Mouse (Mus musculus) 416B (cell line): Measurements from ENCODE around the gene Tbc1d1.
A peak's percentile ranks its signal among the peaks of the same experiment; 100 is the strongest.

Source experiments
- DNase-seq: peaks from one replicate; pipeline ENCODE4 v3.0.0; 2011; ENCODE audit warnings: low read depth

Tbc1d1 gene

GRCm38 (mm10) chr5:64160705-64161391, 4.7 kb downstream of the Tbc1d1 start:
- DNase-seq, result peak; percentile 52

DNA sequence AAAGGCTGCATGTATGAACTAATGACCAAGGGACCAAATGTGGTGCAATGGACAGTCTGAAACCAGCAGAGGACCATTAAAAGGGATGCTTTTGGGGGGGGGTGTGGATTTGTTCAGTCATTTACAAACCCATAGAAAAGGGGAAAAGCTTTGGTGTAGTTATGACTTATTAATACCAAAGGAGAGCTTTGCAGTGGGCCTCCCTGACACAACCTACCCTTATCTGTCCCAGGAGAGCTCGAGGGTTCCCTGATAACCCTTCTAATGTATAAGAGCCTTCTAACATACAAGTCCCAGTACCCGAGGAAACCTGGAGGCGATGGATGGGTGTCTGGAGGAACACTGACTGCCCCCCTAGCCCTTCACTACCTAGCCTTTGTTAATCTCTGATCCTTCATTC, 5.8 kb downstream of the Tbc1d1 start:
- DNase-seq, result no peak

GRCm38 (mm10) chr5:64162582-64162981, 6.5 kb downstream of the Tbc1d1 start:
- DNase-seq, result no peak

DNA sequence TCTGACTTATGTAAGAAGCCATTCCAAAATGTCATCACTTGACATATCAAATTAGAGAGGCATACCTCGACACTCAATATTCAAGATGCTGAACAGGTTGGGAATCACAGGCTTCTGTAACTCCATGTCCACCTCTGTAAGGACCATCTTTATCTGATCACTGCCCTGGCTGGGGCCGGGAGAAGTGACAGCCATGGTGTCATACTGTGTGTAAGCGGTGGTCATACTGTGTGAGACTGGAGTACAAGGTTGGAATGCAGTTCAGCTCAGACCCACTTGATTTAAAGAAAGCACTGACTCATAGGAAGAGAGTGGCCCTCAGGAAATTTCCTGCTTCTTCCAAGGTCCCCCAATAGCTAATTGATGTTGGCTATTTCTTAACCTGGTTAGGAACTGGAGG, 8.3 kb downstream of the Tbc1d1 start:
- DNase-seq, result no peak

- DNase-seq, result no peak
These were observed 9.7 kb downstream of the Tbc1d1 start for GRCm38 (mm10) chr5:64165826-64166225.

- DNase-seq, result no peak
These were observed 13.0 kb downstream of the Tbc1d1 start for GRCm38 (mm10) chr5:64168990-64169540.

GRCm38 (mm10) chr5:64172884-64173283, 16.8 kb downstream of the Tbc1d1 start:
- DNase-seq, result no peak

DNA sequence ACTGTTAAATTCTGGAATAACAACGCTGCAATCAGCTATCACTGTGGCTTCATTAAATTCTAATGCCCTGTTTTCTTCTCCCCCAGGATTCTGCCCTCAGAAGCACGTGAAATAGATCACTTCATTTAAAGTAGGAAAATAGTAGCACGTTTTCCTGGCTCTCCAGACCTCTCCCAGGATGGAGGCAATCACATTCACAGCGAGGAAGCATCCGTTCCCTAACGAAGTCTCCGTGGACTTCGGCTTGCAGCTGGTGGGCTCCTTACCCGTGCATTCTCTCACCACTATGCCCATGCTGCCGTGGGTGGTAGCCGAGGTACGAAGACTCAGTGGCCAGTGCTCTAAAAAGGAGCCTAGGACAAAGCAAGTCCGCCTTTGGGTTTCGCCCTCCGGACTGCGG, 17.2 kb downstream of the Tbc1d1 start:
- DNase-seq, result no peak

DNA sequence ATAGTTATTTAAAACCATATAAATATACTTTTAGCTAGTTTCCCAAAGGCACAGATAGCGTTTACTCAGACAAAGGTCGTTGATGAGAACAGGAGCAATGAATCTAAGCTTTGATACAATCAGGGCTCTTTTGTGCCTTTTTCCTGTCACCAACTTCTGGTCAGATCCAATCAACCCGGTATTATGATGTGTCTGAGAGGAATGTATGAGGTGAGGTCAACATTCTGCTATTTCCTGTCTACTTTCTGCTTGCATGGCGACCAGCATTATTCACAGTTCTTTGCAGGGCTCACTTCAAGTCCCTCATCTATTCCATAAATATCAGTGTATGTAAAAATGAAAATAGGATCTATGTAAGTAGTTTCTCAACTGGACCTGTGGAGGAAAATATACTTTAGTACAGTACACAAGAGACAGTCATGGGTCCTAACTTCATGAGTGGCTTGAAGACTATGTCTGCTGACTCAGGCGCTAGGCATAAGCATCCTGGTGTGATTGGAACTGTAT, 18.4 kb downstream of the Tbc1d1 start:
- DNase-seq, result no peak

GRCm38 (mm10) chr5:64180548-64180947, 24.4 kb downstream of the Tbc1d1 start:
- DNase-seq, result no peak

DNA sequence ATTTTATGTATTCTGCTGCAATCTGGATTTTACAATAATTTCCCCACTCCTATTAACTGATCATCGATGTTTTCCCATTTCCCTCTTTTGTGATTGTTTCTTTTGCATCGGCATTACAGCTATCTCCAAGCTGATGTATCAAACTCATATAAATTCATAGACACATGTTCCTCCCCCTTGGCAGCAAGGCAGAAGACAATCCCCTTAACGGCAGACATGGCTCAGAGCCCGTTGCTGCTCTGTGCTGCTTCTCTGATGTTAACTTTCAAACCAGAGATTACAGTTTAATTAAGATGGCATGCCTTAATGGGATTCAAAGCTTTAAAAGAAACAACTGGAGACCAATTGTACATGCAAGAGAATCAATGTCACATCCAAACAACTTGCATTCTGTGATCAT, 27.6 kb downstream of the Tbc1d1 start:
- no peak for DNase-seq

DNA sequence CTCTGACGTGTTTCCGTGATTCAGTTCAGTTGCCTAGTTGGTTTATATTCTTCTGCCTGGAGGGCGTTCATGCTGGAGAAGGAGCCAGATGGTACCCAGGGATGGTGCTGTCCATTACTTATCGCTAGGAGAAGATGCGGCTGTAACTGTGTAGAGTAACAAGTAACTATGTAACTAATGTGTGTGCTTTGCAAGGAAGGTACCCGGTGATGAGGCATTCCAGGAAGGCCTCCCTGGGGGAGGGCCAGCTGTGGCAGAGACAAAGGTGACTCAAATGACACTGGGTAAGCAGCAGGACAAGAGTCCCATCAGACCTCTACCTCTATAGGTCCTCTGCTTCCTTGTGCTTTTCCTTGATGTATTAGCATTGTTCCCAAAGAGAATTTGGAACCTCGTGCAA, 29.2 kb downstream of the Tbc1d1 start:
- no peak for DNase-seq

DNA sequence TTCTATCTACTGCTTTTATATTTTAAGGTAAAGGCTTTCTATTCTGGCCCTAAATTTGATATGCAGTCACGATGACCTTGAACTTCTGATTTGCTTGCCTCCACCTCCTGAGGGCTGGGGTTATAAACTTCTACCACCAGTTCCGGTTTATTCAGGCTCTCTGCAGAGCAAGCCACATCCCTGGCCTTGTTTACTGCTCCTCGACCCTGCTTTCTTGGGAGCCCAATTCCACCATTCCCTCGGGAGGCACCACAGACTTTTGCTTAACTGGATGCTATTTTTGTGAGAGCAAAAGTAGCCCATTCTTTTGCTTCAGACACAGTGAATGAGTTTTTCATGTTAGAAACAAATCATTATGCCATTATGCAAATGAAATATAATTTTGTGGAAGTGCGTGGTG, 30.5 kb downstream of the Tbc1d1 start:
- DNase-seq, result peak; percentile 33

- peak; percentile 37 for DNase-seq
These were observed 32.1 kb downstream of the Tbc1d1 start for GRCm38 (mm10) chr5:64188083-64188648.

DNA sequence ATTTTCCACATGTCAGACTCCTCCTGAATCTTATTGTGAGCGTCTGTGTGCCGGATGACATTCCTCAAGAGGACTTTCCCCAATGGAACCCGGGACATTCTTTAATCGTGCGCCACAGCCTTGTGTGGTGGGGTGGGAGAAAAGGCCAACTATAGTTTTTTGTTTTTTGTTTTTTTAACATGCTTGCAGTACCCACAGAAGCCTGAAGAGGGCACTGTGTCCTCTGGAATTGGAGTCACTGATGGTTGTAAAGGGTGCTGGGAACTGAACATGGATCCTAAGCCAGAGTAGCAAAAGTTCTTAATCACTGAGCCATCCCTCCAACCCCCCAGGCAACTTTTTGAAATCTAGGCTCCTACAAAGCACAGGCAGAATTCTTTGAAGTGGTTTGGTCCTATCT, 34.8 kb downstream of the Tbc1d1 start:
- no peak for DNase-seq

DNA sequence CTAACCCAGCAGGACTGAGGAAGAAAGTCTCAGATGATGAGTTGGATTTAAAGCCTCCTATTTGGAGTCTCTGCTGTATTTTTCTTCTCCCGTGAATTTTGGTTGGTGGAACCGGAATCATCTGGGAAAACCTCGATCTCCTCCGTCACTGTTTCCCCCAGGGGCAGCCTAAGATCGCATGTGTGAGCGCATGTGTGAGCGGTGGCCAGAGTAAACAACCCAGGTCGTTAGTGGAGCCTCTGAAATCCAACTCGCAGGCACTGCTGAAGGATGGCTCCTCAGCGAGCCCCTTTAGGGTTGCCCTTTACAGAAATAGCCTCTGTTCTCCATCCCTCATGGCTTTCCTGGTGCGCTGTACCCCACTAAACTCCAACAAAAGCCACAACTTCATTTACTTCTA, 37.2 kb downstream of the Tbc1d1 start:
- DNase-seq, result no peak

GRCm38 (mm10) chr5:64196250-64196865, 40.3 kb downstream of the Tbc1d1 start:
- peak; percentile 71 for DNase-seq

GRCm38 (mm10) chr5:64196866-64197321, 40.8 kb downstream of the Tbc1d1 start:
- peak; percentile 52 for DNase-seq

DNA sequence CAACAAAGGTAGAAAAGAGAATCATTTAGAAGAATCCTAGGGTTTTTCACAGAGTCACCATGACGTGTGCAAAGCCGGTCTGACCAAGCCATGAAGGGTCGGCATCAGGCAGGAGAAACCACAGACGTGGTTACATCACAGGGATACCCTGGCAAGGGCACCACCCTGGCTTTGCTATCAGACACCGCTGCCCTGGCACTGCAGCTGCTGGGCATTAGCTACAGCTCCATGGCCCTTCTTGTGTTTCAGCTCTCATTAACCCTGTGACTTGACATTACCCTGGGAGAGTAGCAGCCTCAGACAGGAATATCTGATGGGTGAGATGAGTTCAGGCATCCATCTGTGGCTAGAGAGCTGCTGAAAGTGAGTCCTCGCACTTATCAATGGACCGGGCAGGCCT, 42.5 kb downstream of the Tbc1d1 start:
- no peak for DNase-seq

DNA sequence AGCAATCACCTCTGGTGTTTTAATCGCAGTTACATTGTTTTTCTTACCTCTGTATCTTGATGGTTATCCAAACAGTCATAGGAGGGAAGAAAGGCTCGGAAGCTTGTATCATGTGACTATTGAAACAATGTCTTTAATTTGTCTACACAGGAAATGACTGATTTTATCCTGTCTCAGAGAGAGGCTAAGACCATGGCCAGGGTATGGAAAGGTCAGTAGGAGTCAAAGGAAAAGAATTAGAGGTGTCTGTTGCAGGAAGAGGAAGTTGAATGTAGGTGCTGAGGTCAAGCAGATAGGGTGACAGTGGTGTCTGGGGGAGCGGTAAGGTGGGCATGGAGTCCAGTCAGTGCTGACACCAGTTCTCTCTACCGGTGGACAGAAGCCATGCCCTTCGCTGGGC, 45.0 kb downstream of the Tbc1d1 start:
- peak; percentile 64 for DNase-seq

- peak; percentile 77 for DNase-seq
These were observed 46.2 kb downstream of the Tbc1d1 start for GRCm38 (mm10) chr5:64202306-64202705.

GRCm38 (mm10) chr5:64205610-64206009, 49.5 kb downstream of the Tbc1d1 start:
- peak; percentile 62 for DNase-seq

DNA sequence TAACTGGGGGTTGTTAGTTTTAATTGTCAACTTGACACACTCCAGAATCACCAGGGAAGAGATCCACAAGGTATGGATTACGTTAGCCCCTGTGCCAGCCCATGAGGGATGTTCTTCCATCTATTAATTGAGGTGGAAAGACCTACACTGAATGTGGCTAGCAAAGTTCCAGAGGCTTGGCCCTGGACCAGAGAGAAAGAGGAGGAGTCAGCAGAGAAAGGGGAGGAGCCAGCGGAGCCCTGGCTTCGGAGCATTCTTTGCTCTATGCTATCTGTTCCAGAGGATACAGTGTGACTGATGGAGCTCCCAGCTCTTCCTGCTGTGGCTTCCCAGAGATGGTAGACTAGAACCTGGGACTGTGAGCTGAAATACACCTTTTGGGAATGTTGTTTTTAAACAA, 50.3 kb downstream of the Tbc1d1 start:
- DNase-seq, result no peak
